Mouse (Mus musculus) embryonic fibroblast, embryonic 13.5 days (primary cell): Measurements from ENCODE around the gene Siae. TPM values are rescaled to one million over a fixed set of nuclear protein-coding genes. Genes with fewer than 3 reads are reported as not detected.

ENCODE experiments used
- H3K27ac ChIP-seq: 2 replicates; pipeline ENCODE4 v1.5.1; 2012; ENCODE audit warnings: low read length, control low read depth, inconsistent platforms; ENCODE audit not compliant: insufficient read depth
- H3K4me1 ChIP-seq: 2 replicates; pipeline ENCODE4 v1.6.1; 2011; ENCODE audit warnings: low read length; ENCODE audit not compliant: control insufficient read depth, insufficient read depth
- H3K4me3 ChIP-seq: 2 replicates; pipeline ENCODE4 v1.5.1; 2011; ENCODE audit warnings: mild to moderate bottlenecking, control low read depth, low read length; ENCODE audit not compliant: insufficient read depth
- CTCF ChIP-seq: IDR thresholded peaks from 2 replicates; pipeline ENCODE4 v1.5.1; 2011; ENCODE audit warnings: mild to moderate bottlenecking, control low read depth, low read length, moderate library complexity, borderline replicate concordance; ENCODE audit not compliant: insufficient read depth
- POLR2A ChIP-seq: IDR thresholded peaks from 2 replicates; pipeline ENCODE4 v1.6.1; 2011; ENCODE audit warnings: low read depth, mild to moderate bottlenecking, control low read depth, low read length, moderate library complexity
- polyA plus RNA-seq: library from polyadenylated mRNA; stranded (reverse); fragments of >200 nt; gene quantifications from 2 replicates; pipeline ENCODE4 v1.2.4, GENCODE M21; 2011; ENCODE audit warnings: low read depth; ENCODE audit not compliant: missing spikeins, insufficient read length

The Siae gene
- polyA plus RNA-seq, 1 experiment = 16.1 TPM

- no peaks in the 10 kb centered on the region for H3K4me1 ChIP-seq
- TF ChIP-seq CTCF = no peak
- no peak for TF ChIP-seq POLR2A
- H3K4me3 ChIP-seq = no peak within 1 kb of the TSS
- H3K27ac ChIP-seq = no peak within 1 kb of the TSS
Measured at GRCm38 (mm10) chr9:37669115-37669514, 113.6 kb downstream of the Siae start, which contains the start of gene Panx3. Gene Panx3, minus strand, starts transcription at chr9:37669235.

DNA sequence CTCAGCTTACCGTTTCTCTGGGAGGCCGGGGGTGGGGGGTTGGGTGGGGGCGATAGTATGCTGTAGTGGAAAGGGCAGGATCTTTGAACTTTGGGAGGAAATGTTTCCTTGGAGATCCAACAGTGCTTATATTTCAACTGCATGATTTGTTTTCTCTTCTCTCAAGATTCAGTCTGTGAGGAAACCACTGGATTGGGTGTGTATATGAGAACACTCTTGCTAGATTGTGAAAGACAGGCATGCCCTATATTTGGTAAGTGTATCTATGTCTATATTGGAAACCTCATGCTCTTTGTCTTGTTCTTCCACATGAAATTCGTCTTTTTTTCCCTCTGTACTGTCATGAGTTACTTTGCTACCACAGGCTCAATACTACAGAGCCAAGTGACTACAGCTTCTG, 114.2 kb downstream of the Siae start:
- Histone ChIP-seq H3K27ac (no peak overlapping the region), H3K4me3 (no peak overlapping the region), H3K4me1 (no peaks in the 10 kb centered on the region)
- TF ChIP-seq POLR2A (no peak), CTCF (no peak)

GRCm38 (mm10) chr9:37670261-37670660, 114.8 kb downstream of the Siae start:
- Histone ChIP-seq H3K4me1 (no peaks in the 10 kb centered on the region), H3K4me3 (no peak overlapping the region), H3K27ac (no peak overlapping the region)
- no peak for TF ChIP-seq POLR2A
- no peak for TF ChIP-seq CTCF

DNA sequence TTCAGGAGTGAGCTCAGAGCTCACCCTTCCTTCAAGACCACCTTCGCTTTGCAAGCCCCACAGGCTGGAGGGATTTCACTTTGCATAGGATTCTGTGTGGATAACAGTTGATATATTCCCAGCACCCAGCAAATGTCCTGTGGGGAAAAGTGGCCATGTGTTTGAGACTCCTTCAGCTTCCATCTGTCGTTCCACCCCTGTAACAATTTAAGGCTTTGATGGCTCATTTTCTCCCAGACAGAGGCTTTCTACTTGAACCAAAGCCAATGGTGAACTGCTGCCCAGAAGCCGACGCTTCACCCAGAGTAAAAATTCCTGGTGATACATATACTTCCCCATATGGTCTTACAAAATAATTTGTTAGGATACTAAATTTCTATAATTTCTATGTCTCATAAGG, 119.8 kb downstream of the Siae start:
- Histone ChIP-seq H3K4me3 (no peak overlapping the region), H3K27ac (no peak overlapping the region), H3K4me1 (no peaks in the 10 kb centered on the region)
- no peak for TF ChIP-seq CTCF
- no peak for TF ChIP-seq POLR2A

DNA sequence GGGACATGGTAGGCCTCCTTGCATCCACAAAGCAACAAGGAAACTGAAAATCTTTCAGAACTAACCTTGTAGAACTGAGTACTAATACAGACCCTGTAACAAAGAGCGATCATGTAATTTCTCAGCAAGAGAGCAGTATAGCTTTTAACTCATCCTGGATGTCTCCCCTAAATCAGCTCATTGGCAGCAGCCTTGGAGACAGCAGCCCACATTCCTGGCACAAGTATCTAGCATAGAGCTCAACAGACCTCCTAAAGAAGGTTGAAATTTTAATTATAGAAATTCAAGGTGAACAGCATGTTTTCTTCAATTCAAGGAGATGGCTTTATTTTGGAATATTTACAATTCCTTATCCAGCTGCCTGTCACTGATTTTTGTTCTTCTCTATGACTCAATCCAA, 125.6 kb downstream of the Siae start:
- no peak overlapping the region for H3K4me3 ChIP-seq
- no peak overlapping the region for H3K27ac ChIP-seq
- no peaks in the 10 kb centered on the region for H3K4me1 ChIP-seq
- TF ChIP-seq POLR2A (no peak), CTCF (no peak)

DNA sequence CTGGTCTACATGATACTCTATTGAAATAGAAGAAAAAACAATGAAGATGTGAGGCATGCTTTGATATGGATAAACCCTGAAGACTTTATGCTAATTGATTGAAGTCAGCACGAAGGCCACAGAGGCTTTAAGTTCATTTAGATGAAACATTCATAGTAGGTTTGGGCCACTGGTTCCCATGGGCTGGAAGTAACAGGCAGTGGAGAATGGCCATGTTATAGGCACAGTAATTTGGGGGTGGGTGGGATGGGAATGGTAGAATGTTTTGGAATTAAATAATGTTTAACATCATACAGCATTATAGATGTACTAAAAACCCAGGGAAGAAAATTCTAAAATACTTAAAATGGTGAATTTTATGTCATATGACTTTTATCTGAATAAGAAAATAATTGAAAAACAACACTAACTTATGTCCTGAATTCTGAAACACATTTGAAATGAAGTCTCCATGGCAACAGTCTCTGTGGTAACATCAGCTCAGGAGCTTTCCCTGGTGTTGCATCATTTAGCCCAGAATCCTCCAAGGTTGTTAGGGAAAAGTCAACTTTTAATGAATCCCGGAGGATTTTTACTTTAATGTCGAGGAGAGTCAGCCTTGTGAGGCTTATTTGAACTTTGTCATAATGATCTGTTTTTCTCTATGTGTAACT, 131.9 kb downstream of the Siae start:
- H3K4me3 ChIP-seq = no peak overlapping the region
- no peaks in the 10 kb centered on the region for H3K4me1 ChIP-seq
- TF ChIP-seq CTCF (no peak), POLR2A (no peak)
- H3K27ac ChIP-seq = peak overlapping the region; percentile 73

DNA sequence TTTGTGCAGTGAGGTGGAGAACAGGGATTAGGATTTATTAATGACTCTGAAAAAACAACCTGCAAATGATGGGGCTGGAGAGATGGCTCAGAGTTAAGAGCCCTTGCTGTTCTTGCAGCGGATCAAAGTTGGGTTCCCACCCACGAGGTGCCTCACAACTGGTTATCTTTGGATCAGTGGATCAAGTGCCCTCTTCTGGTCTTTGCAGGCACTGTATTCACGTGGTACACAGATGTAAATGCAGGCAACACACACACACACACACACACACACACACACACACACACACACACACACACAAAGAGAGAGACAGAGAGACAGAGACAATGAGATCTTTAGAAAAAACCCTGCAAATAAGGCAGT, 132.4 kb downstream of the Siae start:
- peak overlapping the region; percentile 73 for H3K27ac ChIP-seq
- no peak overlapping the region for H3K4me3 ChIP-seq
- TF ChIP-seq CTCF (no peak), POLR2A (no peak)
- no peaks in the 10 kb centered on the region for H3K4me1 ChIP-seq

DNA sequence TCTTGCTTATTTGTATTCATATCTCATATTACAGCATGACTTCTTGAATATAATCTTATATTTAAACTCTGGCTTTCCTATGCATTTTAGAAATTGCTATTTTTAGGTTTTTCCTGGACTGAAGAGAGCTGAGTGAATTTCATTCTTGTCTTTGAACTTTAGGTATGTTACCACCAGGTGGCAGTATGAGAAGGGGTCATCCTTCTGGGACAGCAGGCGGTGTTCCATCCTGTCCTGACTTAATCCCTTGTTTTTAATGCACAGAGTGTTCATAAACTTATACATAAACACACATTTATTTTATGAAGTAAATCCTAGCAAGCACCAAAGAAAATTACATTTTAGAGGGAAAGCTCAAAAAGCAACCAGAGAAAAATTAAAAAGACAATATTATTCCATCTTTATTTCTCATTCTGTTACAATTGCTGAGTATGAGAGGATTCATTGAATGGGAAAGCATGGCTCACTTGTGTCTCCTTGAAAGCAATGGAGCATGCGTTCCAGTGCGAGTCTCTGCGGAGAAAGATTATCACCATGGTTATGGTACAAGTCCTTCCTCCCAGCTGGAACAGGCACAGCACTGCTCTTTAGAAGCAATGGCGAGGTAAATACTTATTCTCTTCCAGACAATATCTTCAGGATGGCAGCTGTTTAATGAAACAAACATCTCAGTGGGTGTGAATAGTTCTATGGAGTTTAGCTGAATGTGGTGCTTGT, 134.6 kb downstream of the Siae start:
- TF ChIP-seq CTCF (peak; percentile 44; the same call in 1 of the 2 replicates), POLR2A (no peak)

More for the DNA sequence above, 134.6 kb downstream of the Siae start:
- no peaks in the 10 kb centered on the region for H3K4me1 ChIP-seq
- H3K27ac ChIP-seq = no peak overlapping the region
- no peak overlapping the region for H3K4me3 ChIP-seq

Other genes with a start within 250 kb of the Siae start
- 2.8 and 4.0 TPM in 2 replicates for gene Ccdc15, start 207.3 kb upstream of the Siae start, polyA plus RNA-seq
- 0.44 TPM in 1 of 2 replicates, not detected in the other for gene Hepacam, start 188.3 kb upstream of the Siae start, polyA plus RNA-seq
- not detected in 2 replicates for gene Robo4, start 153.8 kb upstream of the Siae start, polyA plus RNA-seq
- gene Robo3, start 122.5 kb upstream of the Siae start, polyA plus RNA-seq = 0.56 and 0.77 TPM in 2 replicates
- gene Msantd2, start 66.4 kb upstream of the Siae start, polyA plus RNA-seq = 22.0 and 32.3 TPM in 2 replicates
- gene Esam, start 27.6 kb upstream of the Siae start, polyA plus RNA-seq = 0.28 and 0.62 TPM in 2 replicates
- not detected in 2 replicates for gene Vsig2, start 16.4 kb upstream of the Siae start, polyA plus RNA-seq
- gene Nrgn, start 2.8 kb upstream of the Siae start, polyA plus RNA-seq = 0.75 TPM in 1 of 2 replicates, not detected in the other
- 2.5 and 3.5 TPM in 2 replicates for gene Spa17, start 58.0 kb downstream of the Siae start, polyA plus RNA-seq
- gene Tbrg1, start 101.6 kb downstream of the Siae start, polyA plus RNA-seq = 140 and 159 TPM in 2 replicates
- not detected in 2 replicates for gene Panx3, start 113.5 kb downstream of the Siae start, polyA plus RNA-seq
- gene Olfr160, start 160.6 kb downstream of the Siae start, polyA plus RNA-seq = not detected in 2 replicates
- gene Olfr874, start 189.4 kb downstream of the Siae start, polyA plus RNA-seq = not detected in 2 replicates
- gene Olfr875, start 216.2 kb downstream of the Siae start, polyA plus RNA-seq = not detected in 2 replicates
- not detected in 2 replicates for gene Olfr876, start 247.3 kb downstream of the Siae start, polyA plus RNA-seq